Mouse (Mus musculus) 3T3-L1 (cell line): ENCODE measurements around the gene Srbd1.
A peak's percentile ranks its signal among the peaks of the same experiment; 100 is the strongest.

Experiments used
- DNase-seq: peaks from one replicate; pipeline ENCODE4 v3.0.0-alpha.2; 2015; ENCODE audit warnings: low read depth, low spot score

Srbd1 gene

GRCm38 (mm10) chr17:86035146-86035545 is 109.8 kb downstream of the Srbd1 start:
- no peak for DNase-seq

DNA sequence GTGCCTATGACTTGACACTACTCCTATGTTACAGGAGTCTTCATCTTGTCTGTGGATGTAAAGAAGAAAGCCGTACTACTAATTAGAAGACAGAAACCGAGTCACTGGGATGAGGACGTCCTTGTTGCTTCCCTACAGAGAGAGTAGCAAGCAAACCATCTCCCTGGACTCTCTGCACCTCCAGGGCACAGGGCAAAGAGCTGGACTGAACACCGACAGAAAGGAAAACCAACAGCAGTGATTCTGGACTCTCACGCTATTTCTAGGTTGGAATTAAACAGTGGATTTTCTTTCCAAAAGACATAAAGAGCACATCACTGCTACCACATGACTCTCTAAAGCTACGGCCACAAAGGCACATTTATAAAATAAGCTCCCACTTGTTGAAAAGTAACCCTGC is 110.3 kb downstream of the Srbd1 start:
- no peak for DNase-seq

- DNase-seq, result peak; percentile 92
Measured at GRCm38 (mm10) chr17:86032113-86032714, 112.8 kb downstream of the Srbd1 start.

GRCm38 (mm10) chr17:86030016-86030415 is 115.0 kb downstream of the Srbd1 start:
- peak; percentile 24 for DNase-seq

GRCm38 (mm10) chr17:86029175-86029574 is 115.8 kb downstream of the Srbd1 start:
- no peak for DNase-seq

DNA sequence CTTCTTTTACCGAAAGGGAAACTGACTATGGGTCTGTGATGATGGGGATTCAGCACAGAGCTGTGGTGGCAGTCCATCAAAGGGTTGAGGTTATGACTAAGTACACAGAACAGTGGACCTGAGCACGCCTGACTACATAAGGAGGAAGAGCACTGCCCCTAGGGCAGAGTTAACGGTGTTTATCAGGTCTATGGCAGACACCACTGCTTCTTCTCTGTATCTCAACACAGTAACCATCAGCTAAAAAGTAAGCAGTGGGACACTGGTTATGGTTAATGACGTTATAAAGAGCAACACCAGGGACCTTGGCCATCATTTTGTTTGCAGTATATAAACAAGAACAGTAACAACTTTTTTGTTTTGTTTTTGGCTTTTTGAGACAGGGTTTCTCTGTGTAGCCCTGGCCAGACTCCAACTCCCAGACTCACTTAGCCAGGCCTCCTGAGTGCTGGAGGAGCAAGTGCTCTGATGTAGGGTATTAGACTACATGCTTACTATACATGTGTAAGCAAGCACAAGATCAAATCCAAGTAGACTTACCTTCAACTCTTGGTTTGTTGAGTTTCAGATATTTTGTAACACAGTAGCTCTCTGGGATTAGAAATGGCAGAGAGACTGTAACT is 117.3 kb downstream of the Srbd1 start:
- no peak for DNase-seq

DNA sequence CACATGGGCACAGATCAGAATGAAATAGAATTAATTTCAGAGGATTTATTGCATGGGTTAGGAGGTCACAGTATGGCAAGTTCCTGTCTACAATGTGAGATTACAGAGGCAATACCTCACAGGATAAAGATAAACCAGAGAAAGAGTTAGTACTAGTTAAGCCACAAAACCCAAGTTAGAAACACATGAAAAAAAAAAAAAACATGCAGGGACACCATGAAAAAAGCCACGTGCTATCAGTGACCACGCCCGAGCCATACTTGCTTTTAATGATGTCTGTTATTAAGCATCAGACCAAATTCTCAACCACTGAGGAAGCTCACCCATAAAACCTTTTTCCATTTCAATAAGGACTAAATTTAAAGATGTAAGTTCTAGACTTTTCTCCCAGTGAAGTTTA is 120.4 kb downstream of the Srbd1 start:
- no peak for DNase-seq

GRCm38 (mm10) chr17:86022366-86022765 is 122.6 kb downstream of the Srbd1 start:
- DNase-seq, result no peak

DNA sequence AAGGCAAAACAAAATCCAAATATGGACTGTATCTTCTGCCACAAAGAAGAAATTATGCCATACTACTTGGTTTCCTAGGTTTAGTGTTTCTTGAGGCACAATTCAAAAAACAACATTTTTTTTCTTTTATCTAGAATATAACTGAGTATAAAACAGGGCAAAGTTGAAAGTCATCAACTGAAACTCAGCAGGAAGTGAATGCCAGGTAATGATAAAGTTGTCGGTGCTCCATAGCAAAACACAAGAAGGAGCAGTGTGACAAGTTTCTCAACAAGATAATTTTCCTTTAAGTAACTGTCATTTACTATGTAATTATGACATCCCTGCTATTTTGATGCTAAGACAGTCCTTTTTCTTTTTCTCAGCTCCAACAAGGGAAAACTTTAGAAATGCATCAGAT is 123.2 kb downstream of the Srbd1 start:
- no peak for DNase-seq

GRCm38 (mm10) chr17:86021231-86021630 is 123.7 kb downstream of the Srbd1 start:
- DNase-seq, result no peak

DNA sequence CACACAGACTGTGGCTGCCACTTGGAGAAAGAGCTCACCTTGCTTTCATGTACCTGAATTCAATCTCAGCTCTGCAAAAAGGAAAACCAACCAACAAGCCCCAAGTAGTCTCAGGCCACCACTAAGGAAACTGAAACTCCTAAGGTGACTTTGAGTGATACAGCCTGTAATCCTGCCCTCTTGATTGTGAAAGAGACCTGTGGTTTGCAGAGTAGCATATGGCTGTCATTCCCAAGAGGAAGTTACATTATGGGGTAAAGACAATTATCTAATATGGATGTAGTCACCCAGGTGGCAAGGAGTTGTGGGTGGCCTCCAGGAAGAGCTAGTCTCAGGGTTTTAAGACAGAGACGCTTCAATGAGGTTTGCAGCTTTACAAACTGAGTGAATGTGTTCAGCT is 125.2 kb downstream of the Srbd1 start:
- DNase-seq, result peak; percentile 14

- no peak for DNase-seq
Measured at GRCm38 (mm10) chr17:86014246-86014645, 130.7 kb downstream of the Srbd1 start.

DNA sequence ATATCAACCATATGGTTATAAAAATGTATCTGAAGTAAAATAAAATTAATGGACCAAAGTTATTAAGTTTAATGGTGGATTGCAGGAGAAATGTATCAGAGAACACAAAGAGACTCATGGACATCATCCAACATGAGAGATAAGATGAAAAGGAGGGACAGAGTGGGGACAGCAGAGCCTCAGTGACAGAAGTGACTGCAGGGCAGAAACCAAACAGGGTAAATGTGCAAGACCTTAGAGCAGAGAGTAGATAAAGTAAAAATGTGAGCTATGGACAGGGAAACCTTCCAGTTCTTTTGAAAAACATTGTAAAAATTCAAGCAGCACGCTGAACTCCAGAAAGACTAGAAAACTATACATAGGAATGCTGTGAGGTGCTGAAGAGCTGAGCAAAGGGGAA is 132.4 kb downstream of the Srbd1 start:
- DNase-seq, result no peak

DNA sequence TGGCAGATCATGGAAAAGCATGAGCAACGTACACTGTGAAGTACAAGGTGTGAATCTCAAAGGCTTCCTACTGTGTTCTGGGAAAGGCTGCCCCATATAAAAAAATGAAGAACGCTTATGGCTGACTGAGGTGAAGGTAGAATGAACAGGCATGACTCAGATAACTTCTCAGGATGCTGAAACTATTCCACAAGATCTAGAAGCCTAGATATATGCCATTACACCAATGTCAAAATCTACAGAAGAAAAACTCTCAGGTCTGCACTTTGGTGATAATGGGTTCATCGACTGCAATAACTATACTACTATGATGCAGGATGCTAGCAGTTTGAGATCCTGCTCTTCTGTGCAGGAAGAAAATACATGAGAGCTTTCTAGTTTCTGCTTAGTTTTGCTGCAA is 133.1 kb downstream of the Srbd1 start:
- no peak for DNase-seq

DNA sequence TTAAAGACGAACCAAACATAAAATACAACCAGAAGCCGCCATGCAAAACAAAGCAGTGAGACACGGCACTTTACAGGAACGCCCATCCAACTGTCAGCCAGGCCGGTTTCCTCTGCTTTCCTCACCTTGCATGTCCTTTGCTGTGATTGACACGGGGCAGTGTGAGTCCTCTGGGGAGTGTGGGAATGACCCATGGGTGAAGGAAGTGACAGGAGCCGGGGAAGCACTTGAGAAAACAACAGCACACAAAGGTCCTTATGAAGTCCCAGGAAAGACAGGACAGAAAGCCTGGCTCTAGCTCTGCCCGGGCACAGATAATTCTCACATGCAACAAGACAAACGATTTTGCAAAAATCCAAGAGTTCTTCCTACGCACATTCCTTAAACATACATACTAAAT is 136.6 kb downstream of the Srbd1 start:
- DNase-seq, result no peak

GRCm38 (mm10) chr17:86002113-86002512 is 142.9 kb downstream of the Srbd1 start:
- DNase-seq, result no peak

DNA sequence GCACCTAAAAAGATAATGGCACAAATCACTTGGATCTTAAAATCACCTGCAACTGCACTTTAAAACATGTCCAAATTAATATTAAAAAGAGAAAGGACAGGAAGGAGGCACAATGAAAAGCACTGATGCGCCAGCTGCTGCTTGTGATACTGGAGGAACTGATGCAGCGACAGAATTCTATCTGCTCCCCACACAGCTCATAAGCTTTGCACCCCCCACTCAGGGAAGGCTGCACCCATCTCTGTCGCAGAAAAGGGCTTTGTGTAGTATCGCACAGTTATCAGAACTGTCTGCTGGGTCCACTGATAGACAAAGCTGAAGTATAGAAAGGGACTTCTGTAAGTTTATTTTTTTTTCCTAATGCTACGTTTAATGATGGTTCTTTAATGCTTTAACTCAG is 143.3 kb downstream of the Srbd1 start:
- DNase-seq, result no peak

GRCm38 (mm10) chr17:85995727-85996126 is 149.2 kb downstream of the Srbd1 start:
- DNase-seq, result peak; percentile 51

DNA sequence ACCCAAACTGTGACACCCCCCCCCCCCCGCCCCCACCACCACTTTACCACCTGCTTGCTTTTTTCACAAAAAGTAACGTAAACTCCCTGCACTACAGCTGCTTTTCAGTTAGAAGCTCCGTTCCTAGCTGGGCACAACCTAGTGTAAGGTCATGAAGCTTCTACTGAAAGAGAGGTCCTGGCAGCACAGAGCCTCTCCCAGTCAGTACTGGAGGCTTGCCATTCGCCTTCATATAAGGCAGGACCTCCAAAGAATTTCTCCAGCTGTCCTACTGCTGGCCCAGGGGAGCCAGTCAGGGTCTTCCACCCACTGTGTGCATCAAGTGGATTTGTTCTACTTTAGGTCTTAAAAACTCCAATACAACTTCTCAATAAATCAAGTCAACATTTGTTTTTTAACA is 149.9 kb downstream of the Srbd1 start:
- no peak for DNase-seq

GRCm38 (mm10) chr17:85989058-85989769 is 155.8 kb downstream of the Srbd1 start:
- DNase-seq, result no peak

DNA sequence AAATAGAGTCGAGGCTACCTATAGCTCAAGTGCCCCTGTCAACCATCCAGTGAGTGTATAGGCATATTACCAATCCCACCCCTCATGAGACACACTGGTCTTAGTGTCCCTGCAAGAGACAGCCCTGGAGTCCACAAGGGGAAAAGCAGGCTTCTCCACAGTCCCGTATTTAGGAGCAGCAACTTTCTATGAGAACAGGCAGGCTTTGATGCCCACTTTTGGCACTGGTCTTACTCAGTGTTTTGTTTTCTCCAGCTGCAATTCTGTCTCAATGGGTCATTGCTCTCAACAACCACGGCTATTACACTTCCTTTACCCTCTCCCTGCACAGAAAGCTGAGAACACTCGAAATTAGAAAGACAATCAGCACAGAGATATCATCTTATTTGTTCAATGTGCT is 157.4 kb downstream of the Srbd1 start:
- DNase-seq, result no peak

- no peak for DNase-seq
Measured at GRCm38 (mm10) chr17:85986624-85987023, 158.4 kb downstream of the Srbd1 start.

DNA sequence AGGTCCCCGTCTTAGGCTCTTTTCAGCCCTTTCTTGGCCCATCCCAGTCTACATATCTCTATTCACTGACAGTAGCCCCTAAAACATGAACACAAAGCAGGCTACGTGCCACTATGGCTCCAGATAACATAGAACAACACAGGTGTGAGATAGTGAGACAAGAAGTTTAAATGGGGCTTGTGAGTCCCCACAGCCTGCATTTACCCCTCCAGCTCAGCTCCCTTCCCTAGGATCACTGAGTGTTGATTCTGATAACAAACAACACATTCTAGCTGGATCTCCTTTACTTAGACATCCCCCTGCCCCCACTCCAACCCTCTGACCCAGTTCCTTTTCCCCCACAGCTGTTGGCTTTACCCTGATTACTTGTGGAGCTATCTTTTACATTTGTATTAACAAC is 158.8 kb downstream of the Srbd1 start:
- DNase-seq, result no peak
